Mouse (Mus musculus): ENCODE data around the gene Gm19410. TPM values are rescaled to one million over a fixed set of nuclear protein-coding genes. Genes with fewer than 3 reads are reported as not detected.

Gene Gm19410
- polyA plus RNA-seq, 2 experiments: 0.02 TPM; not detected in 1

GRCm38 (mm10) chr8:35773508-35773907 lies 7.9 kb downstream of the Gm19410 start:
- H3K36me3 ChIP-seq (replicated peaks; ENCODE audit: control insufficient read depth, insufficient read depth, low read depth): no peaks in the 10 kb centered on the region
- H3K27me3 ChIP-seq (ENCODE audit: control insufficient read depth, insufficient read depth, low read length): no peaks in the 10 kb centered on the region
- DNase-seq (ENCODE audit: low read depth in 3 of 3, low spot score in 3 of 3) (no peak), ATAC-seq (ENCODE audit: insufficient read depth) (no peak)
- TF ChIP-seq CTCF (IDR thresholded peaks at IDR 0.05; ENCODE audit: low read depth): no peak
- TF ChIP-seq EP300 (IDR thresholded peaks at IDR 0.05; ENCODE audit: low read depth): no peak
- no peaks in the 10 kb centered on the region for H3K9me3 ChIP-seq (ENCODE audit: control insufficient read depth, low read length)
- H3K4me2 ChIP-seq (ENCODE audit: low read depth): no peak overlapping the region
- WGBS (ENCODE audit: insufficient replicate concordance): 43% methylated on average over 7 of the region's 7 CpGs
- H3K9ac ChIP-seq (replicated peaks): no peak overlapping the region
- no peaks in the 10 kb centered on the region for H3K4me1 ChIP-seq (replicated peaks; ENCODE audit: control insufficient read depth in 2 of 2, insufficient read depth in 2 of 2, low read length in 1 of 2)
- H3K27ac ChIP-seq: no peak overlapping the region
- H3K4me3 ChIP-seq (ENCODE audit: insufficient read depth in 1 of 2, low read depth in 2 of 2, low read length in 2 of 2): no peak overlapping the region

Small RNA genes within 50 kb of the gene (microRNA-seq; reads per million reads assigned to microRNA genes)
- gene Gm44474: not detected

Data from liver, embryonic 14.5 days (tissue).